Mouse (Mus musculus): ENCODE measurements around the gene Slc41a2. TPM values are rescaled to one million over a fixed set of nuclear protein-coding genes. Genes with fewer than 3 reads are reported as not detected.

Slc41a2 gene
- polyA plus RNA-seq, 1 experiment, result 8.5 TPM

GRCm38 (mm10) chr10:83325903-83326302 is 11.8 kb downstream of the Slc41a2 start:
- no peaks in the 10 kb centered on the region for H3K27me3 ChIP-seq (ENCODE audit: control insufficient read depth, insufficient read depth, low read length)
- TF ChIP-seq POLR2A (IDR thresholded peaks at IDR 0.05; ENCODE audit: control insufficient read depth, low read depth, low read length), result no peak
- peaks cover 6% of the 10 kb centered on the region for H3K4me1 ChIP-seq (ENCODE audit: control insufficient read depth, insufficient read depth, low read length)
- no peak overlapping the region for H3K4me3 ChIP-seq (ENCODE audit: control insufficient read depth, low read depth, low read length)
- H3K36me3 ChIP-seq (ENCODE audit: control insufficient read depth, insufficient read depth, low read length), result no peaks in the 10 kb centered on the region
- no peak overlapping the region for H3K27ac ChIP-seq (ENCODE audit: control insufficient read depth, insufficient read depth, low read depth, low read length)

- TF ChIP-seq CTCF (IDR thresholded peaks at IDR 0.05; ENCODE audit: control insufficient read depth, insufficient read depth, insufficient replicate concordance, low read depth, low read length) (no peak), POLR2A (IDR thresholded peaks at IDR 0.05; ENCODE audit: control insufficient read depth, low read depth, low read length) (no peak)
- H3K36me3 ChIP-seq (ENCODE audit: control insufficient read depth, insufficient read depth, low read length), result no peaks in the 10 kb centered on the region
- H3K4me1 ChIP-seq (ENCODE audit: control insufficient read depth, insufficient read depth, low read length), result peaks cover 6% of the 10 kb centered on the region
- H3K4me3 ChIP-seq (ENCODE audit: control insufficient read depth, low read depth, low read length), result no peak overlapping the region
- no peaks in the 10 kb centered on the region for H3K27me3 ChIP-seq (ENCODE audit: control insufficient read depth, insufficient read depth, low read length)
- no peak overlapping the region for H3K27ac ChIP-seq (ENCODE audit: control insufficient read depth, insufficient read depth, low read depth, low read length)
These were observed 12.8 kb downstream of the Slc41a2 start for GRCm38 (mm10) chr10:83324871-83325270.

- no peak for TF ChIP-seq POLR2A (IDR thresholded peaks at IDR 0.05; ENCODE audit: control insufficient read depth, low read depth, low read length)
- no peak for TF ChIP-seq CTCF (IDR thresholded peaks at IDR 0.05; ENCODE audit: control insufficient read depth, insufficient read depth, insufficient replicate concordance, low read depth, low read length)
- H3K36me3 ChIP-seq (ENCODE audit: control insufficient read depth, insufficient read depth, low read length), result no peaks in the 10 kb centered on the region
These were observed 15.1 kb downstream of the Slc41a2 start for GRCm38 (mm10) chr10:83322551-83323100.

GRCm38 (mm10) chr10:83321528-83321927 is 16.2 kb downstream of the Slc41a2 start:
- no peak overlapping the region for H3K4me3 ChIP-seq (ENCODE audit: control insufficient read depth, low read depth, low read length)
- peaks cover 3% of the 10 kb centered on the region for H3K4me1 ChIP-seq (ENCODE audit: control insufficient read depth, insufficient read depth, low read length)
- H3K27me3 ChIP-seq (ENCODE audit: control insufficient read depth, insufficient read depth, low read length), result no peaks in the 10 kb centered on the region
- H3K36me3 ChIP-seq (ENCODE audit: control insufficient read depth, insufficient read depth, low read length), result no peaks in the 10 kb centered on the region
- H3K27ac ChIP-seq (ENCODE audit: control insufficient read depth, insufficient read depth, low read depth, low read length), result no peak overlapping the region
- no peak for TF ChIP-seq CTCF (IDR thresholded peaks at IDR 0.05; ENCODE audit: control insufficient read depth, insufficient read depth, insufficient replicate concordance, low read depth, low read length)
- TF ChIP-seq POLR2A (IDR thresholded peaks at IDR 0.05; ENCODE audit: control insufficient read depth, low read depth, low read length), result no peak

More at GRCm38 (mm10) chr10:83322551-83323100, 15.1 kb downstream of the Slc41a2 start:
- Histone ChIP-seq H3K4me3 (ENCODE audit: control insufficient read depth, low read depth, low read length) (no peak overlapping the region), H3K4me1 (ENCODE audit: control insufficient read depth, insufficient read depth, low read length) (peaks cover 6% of the 10 kb centered on the region), H3K27ac (ENCODE audit: control insufficient read depth, insufficient read depth, low read depth, low read length) (no peak overlapping the region), H3K27me3 (ENCODE audit: control insufficient read depth, insufficient read depth, low read length) (no peaks in the 10 kb centered on the region)

GRCm38 (mm10) chr10:83320870-83321269 is 16.8 kb downstream of the Slc41a2 start:
- Histone ChIP-seq H3K27ac (ENCODE audit: control insufficient read depth, insufficient read depth, low read depth, low read length) (no peak overlapping the region), H3K4me3 (ENCODE audit: control insufficient read depth, low read depth, low read length) (no peak overlapping the region), H3K27me3 (ENCODE audit: control insufficient read depth, insufficient read depth, low read length) (no peaks in the 10 kb centered on the region), H3K4me1 (ENCODE audit: control insufficient read depth, insufficient read depth, low read length) (no peaks in the 10 kb centered on the region; the same call in 1 of the 2 replicates), H3K36me3 (ENCODE audit: control insufficient read depth, insufficient read depth, low read length) (no peaks in the 10 kb centered on the region)
- TF ChIP-seq POLR2A (IDR thresholded peaks at IDR 0.05; ENCODE audit: control insufficient read depth, low read depth, low read length), result no peak

- TF ChIP-seq CTCF (IDR thresholded peaks at IDR 0.05; ENCODE audit: control insufficient read depth, insufficient read depth, insufficient replicate concordance, low read depth, low read length) (no peak), POLR2A (IDR thresholded peaks at IDR 0.05; ENCODE audit: control insufficient read depth, low read depth, low read length) (no peak)
- no peaks in the 10 kb centered on the region; the same call in 1 of the 2 replicates for H3K4me1 ChIP-seq (ENCODE audit: control insufficient read depth, insufficient read depth, low read length)
- H3K27me3 ChIP-seq (ENCODE audit: control insufficient read depth, insufficient read depth, low read length), result no peaks in the 10 kb centered on the region
- H3K36me3 ChIP-seq (ENCODE audit: control insufficient read depth, insufficient read depth, low read length), result no peaks in the 10 kb centered on the region
- no peak overlapping the region for H3K4me3 ChIP-seq (ENCODE audit: control insufficient read depth, low read depth, low read length)
- H3K27ac ChIP-seq (ENCODE audit: control insufficient read depth, insufficient read depth, low read depth, low read length), result no peak overlapping the region
These were observed 17.3 kb downstream of the Slc41a2 start for GRCm38 (mm10) chr10:83320396-83320795.

- Histone ChIP-seq H3K4me3 (ENCODE audit: control insufficient read depth, low read depth, low read length) (no peak overlapping the region), H3K36me3 (ENCODE audit: control insufficient read depth, insufficient read depth, low read length) (no peaks in the 10 kb centered on the region), H3K27ac (ENCODE audit: control insufficient read depth, insufficient read depth, low read depth, low read length) (no peak overlapping the region), H3K27me3 (ENCODE audit: control insufficient read depth, insufficient read depth, low read length) (no peaks in the 10 kb centered on the region), H3K4me1 (ENCODE audit: control insufficient read depth, insufficient read depth, low read length) (no peaks in the 10 kb centered on the region; the same call in 1 of the 2 replicates)
- TF ChIP-seq CTCF (IDR thresholded peaks at IDR 0.05; ENCODE audit: control insufficient read depth, insufficient read depth, insufficient replicate concordance, low read depth, low read length) (no peak), POLR2A (IDR thresholded peaks at IDR 0.05; ENCODE audit: control insufficient read depth, low read depth, low read length) (no peak)
These were observed 24.6 kb downstream of the Slc41a2 start for GRCm38 (mm10) chr10:83313033-83313432.

- TF ChIP-seq POLR2A (IDR thresholded peaks at IDR 0.05; ENCODE audit: control insufficient read depth, low read depth, low read length) (no peak), CTCF (IDR thresholded peaks at IDR 0.05; ENCODE audit: control insufficient read depth, insufficient read depth, insufficient replicate concordance, low read depth, low read length) (no peak)
- Histone ChIP-seq H3K36me3 (ENCODE audit: control insufficient read depth, insufficient read depth, low read length) (no peaks in the 10 kb centered on the region), H3K27ac (ENCODE audit: control insufficient read depth, insufficient read depth, low read depth, low read length) (no peak overlapping the region), H3K27me3 (ENCODE audit: control insufficient read depth, insufficient read depth, low read length) (no peaks in the 10 kb centered on the region), H3K4me3 (ENCODE audit: control insufficient read depth, low read depth, low read length) (no peak overlapping the region), H3K4me1 (ENCODE audit: control insufficient read depth, insufficient read depth, low read length) (no peaks in the 10 kb centered on the region; the same call in 1 of the 2 replicates)
These were observed 27.3 kb downstream of the Slc41a2 start for GRCm38 (mm10) chr10:83310356-83310755.
